Mouse (Mus musculus) embryonic fibroblast, embryonic 13.5 days (primary cell): ENCODE measurements around the gene Lrba.

Experiments used
- CTCF ChIP-seq: IDR thresholded peaks from 2 replicates; pipeline ENCODE4 v1.5.1; 2011; ENCODE audit warnings: mild to moderate bottlenecking, control low read depth, low read length, moderate library complexity, borderline replicate concordance; ENCODE audit not compliant: insufficient read depth
- POLR2A ChIP-seq: IDR thresholded peaks from 2 replicates; pipeline ENCODE4 v1.6.1; 2011; ENCODE audit warnings: low read depth, mild to moderate bottlenecking, control low read depth, low read length, moderate library complexity

GRCm38 (mm10) chr3:86181107-86181506, 43.4 kb upstream of the Lrba start:
- TF ChIP-seq CTCF = no peak
- TF ChIP-seq POLR2A = no peak
